Comparison of ENCODE assay signal across 1 mouse cellular context in the genomic region with DNA sequence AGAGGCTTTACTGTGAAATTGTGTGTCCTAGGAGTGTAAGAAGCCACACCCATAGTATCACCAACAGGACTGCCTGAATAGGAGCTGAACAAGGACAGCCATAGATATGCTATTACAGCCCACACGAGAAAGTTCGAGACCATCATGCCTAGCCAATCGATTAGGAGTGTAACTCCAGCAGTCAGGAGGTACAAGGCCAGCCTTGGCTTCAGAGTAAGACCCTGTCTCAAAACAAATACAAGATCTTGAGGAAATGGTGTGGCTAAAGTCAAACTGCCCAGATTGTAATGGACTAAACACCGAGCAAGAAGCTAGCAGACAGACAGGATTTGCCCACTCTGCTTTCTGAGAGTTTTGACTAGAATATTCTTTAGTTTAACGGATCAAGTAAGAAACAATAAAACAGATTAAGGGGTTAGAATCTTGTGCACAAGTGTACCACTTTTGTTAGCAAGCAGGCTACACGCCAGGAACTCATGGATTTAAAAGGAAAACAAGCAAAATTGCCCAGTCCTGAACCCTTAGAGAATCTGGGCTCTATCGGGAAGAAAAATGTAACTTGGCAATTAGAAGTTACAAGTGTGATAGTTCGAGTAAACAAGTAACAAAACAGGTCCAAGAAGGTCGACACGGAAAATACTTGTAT.
TF ChIP-seq lines count a peak whose summit lies in the region.

No protein-coding gene starts in this region.

TF ChIP-seq in MEL, 35 proteins besides CTCF, POLR2A, EP300 and RAD21 (continued from another document):
- no peak for TF ChIP-seq MXI1 (IDR thresholded peaks at IDR 0.05; ENCODE audit: low read depth, low read length)
- no peak for TF ChIP-seq USF1 (IDR thresholded peaks at IDR 0.05; ENCODE audit: low read depth, low read length)
- no peak for TF ChIP-seq MAFK (IDR thresholded peaks at IDR 0.05; ENCODE audit: borderline replicate concordance, low read depth, low read length)
- peak; percentile 59 for TF ChIP-seq NELFE (IDR thresholded peaks at IDR 0.05; ENCODE audit: low read depth, low read length)
- TF ChIP-seq CHD2 (IDR thresholded peaks at IDR 0.05; ENCODE audit: low read length): no peak; the same call in 1 of the 2 replicates
- TF ChIP-seq ELF1 (IDR thresholded peaks at IDR 0.05; ENCODE audit: low read depth, low read length): no peak
- 0 out of 2 replicates have a peak, but pooled peaks have one; percentile 38 for TF ChIP-seq MYC (IDR thresholded peaks at IDR 0.05; ENCODE audit: low read depth, low read length)
- peak; percentile 57; the same call in 1 of the 2 replicates for TF ChIP-seq CHD1 (IDR thresholded peaks at IDR 0.05; ENCODE audit: low read depth, low read length)
- no peak for TF ChIP-seq TAL1 (IDR thresholded peaks at IDR 0.05; ENCODE audit: low read length)
- no peak for TF ChIP-seq POLR2AphosphoS5 (IDR thresholded peaks at IDR 0.05; ENCODE audit: borderline replicate concordance, low read depth, low read length)
- no peak for TF ChIP-seq ZNF384 (IDR thresholded peaks at IDR 0.05; ENCODE audit: low read depth, low read length)
- no peak for TF ChIP-seq GABPA (IDR thresholded peaks at IDR 0.05; ENCODE audit: low read depth, low read length)
- 0 out of 2 replicates have a peak, but pooled peaks have one; percentile 10 for TF ChIP-seq TCF12 (IDR thresholded peaks at IDR 0.05; ENCODE audit: low read depth, low read length)
- peak; percentile 26; the same call in 1 of the 2 replicates for TF ChIP-seq ZMIZ1 (IDR thresholded peaks at IDR 0.05; ENCODE audit: low read depth, low read length)
- no peak for TF ChIP-seq GATA1 (IDR thresholded peaks at IDR 0.05; ENCODE audit: low read depth, low read length)
- peak; percentile 7; the same call in 1 of the 2 replicates for TF ChIP-seq ETS1 (IDR thresholded peaks at IDR 0.05; ENCODE audit: low read depth, low read length)
- TF ChIP-seq SIN3A (IDR thresholded peaks at IDR 0.05; ENCODE audit: low read length): 0 out of 2 replicates have a peak, but pooled peaks have one; percentile 6
